Mouse (Mus musculus) neural tube, embryonic 12.5 days (tissue): ENCODE measurements around the gene Ptpru. TPM values are rescaled to one million over a fixed set of nuclear protein-coding genes. Genes with fewer than 3 reads are reported as not detected.

Experiments
- ATAC-seq: fragments of 200-750 bp; cut with Nextera tagmentation; 2 replicates; pipeline ENCODE4 v1.8.0; 2017; ENCODE audit warnings: low read depth, mild to moderate bottlenecking, moderate TSS enrichment, moderate library complexity; ENCODE audit not compliant: low FRiP score
- H3K27ac ChIP-seq: fragments of 300-500 bp; sonication (generic); 2 replicates; pipeline ENCODE4 v1.5.1; 2016
- H3K27me3 ChIP-seq: fragments of 300-500 bp; sonication (generic); replicated peaks from 2 replicates; pipeline ENCODE4 v1.6.1; 2016; ENCODE audit warnings: mild to moderate bottlenecking
- H3K36me3 ChIP-seq: fragments of 300-500 bp; sonication (generic); 2 replicates; pipeline ENCODE4 v1.6.1; 2016; ENCODE audit warnings: mild to moderate bottlenecking
- H3K4me1 ChIP-seq: fragments of 300-500 bp; sonication (generic); 2 replicates; pipeline ENCODE4 v1.6.1; 2016
- H3K4me2 ChIP-seq: fragments of 300-500 bp; sonication (generic); replicated peaks from 2 replicates; pipeline ENCODE4 v1.6.1; 2016; ENCODE audit warnings: mild to moderate bottlenecking
- H3K4me3 ChIP-seq: fragments of 300-500 bp; sonication (generic); 2 replicates; pipeline ENCODE4 v1.5.1; 2016
- H3K9ac ChIP-seq: fragments of 300-500 bp; sonication (generic); 2 replicates; pipeline ENCODE4 v1.6.1; 2016; ENCODE audit warnings: mild to moderate bottlenecking
- H3K9me3 ChIP-seq: fragments of 300-500 bp; sonication (generic); 2 replicates; pipeline ENCODE4 v1.6.1; 2016; ENCODE audit warnings: mild to moderate bottlenecking
- WGBS: fragments of 180-500 bp; shearing (Covaris S2); methylation state at CpG from one replicate; pipeline ENCODE4 v1.1.7; 2016; 5-methylcytosine and 5-hydroxymethylcytosine counted together
- polyA plus RNA-seq: library from polyadenylated mRNA; unstranded; fragments of >200 nt; fragmentation: Nextera tagmentation; extraction: Ambion mirVana; gene quantifications from 2 replicates; pipeline ENCODE4 v1.2.1, GENCODE M21; 2016

The Ptpru gene
- polyA plus RNA-seq, 1 experiment from 2014 or later = 8.7 TPM

GRCm38 (mm10) chr4:131860492-131861340 is 22.6 kb upstream of the Ptpru start:
- no peaks in the 10 kb centered on the region for H3K4me1 ChIP-seq
- no peak for ATAC-seq
- no peaks in the 10 kb centered on the region for H3K9me3 ChIP-seq
- peaks cover 11% of the 10 kb centered on the region for H3K36me3 ChIP-seq
- no peak overlapping the region for H3K27ac ChIP-seq
- WGBS = 49% methylated on average over 15 of the region's 15 CpGs
- no peak overlapping the region for H3K9ac ChIP-seq
- H3K4me3 ChIP-seq = no peak overlapping the region
- H3K4me2 ChIP-seq = no peak overlapping the region
- no peaks in the 10 kb centered on the region for H3K27me3 ChIP-seq

- Histone ChIP-seq H3K4me3 (no peak overlapping the region), H3K36me3 (0 out of 2 replicates have a peak, but pooled peaks cover 7% of the 10 kb centered on the region), H3K4me1 (peaks cover 7% of the 10 kb centered on the region), H3K4me2 (no peak overlapping the region), H3K27me3 (no peaks in the 10 kb centered on the region), H3K9ac (no peak overlapping the region), H3K27ac (no peak overlapping the region), H3K9me3 (no peaks in the 10 kb centered on the region)
- ATAC-seq = no peak
- 86% methylated on average over 5 of the region's 5 CpGs for WGBS
Observed at GRCm38 (mm10) chr4:131854950-131855349, 16.9 kb upstream of the Ptpru start.

GRCm38 (mm10) chr4:131849986-131850638 is 12.0 kb upstream of the Ptpru start:
- no peaks in the 10 kb centered on the region for H3K9me3 ChIP-seq
- no peaks in the 10 kb centered on the region for H3K27me3 ChIP-seq
- H3K9ac ChIP-seq = no peak overlapping the region
- ATAC-seq = no peak
- H3K36me3 ChIP-seq = no peaks in the 10 kb centered on the region
- H3K4me1 ChIP-seq = peaks cover 11% of the 10 kb centered on the region
- WGBS = 16% methylated on average over 5 of the region's 5 CpGs
- H3K4me3 ChIP-seq = no peak overlapping the region
- no peak overlapping the region for H3K4me2 ChIP-seq
- no peak overlapping the region for H3K27ac ChIP-seq

GRCm38 (mm10) chr4:131848082-131848481 is 10.0 kb upstream of the Ptpru start:
- Histone ChIP-seq H3K9ac (no peak overlapping the region), H3K27ac (no peak overlapping the region), H3K27me3 (no peaks in the 10 kb centered on the region), H3K9me3 (no peaks in the 10 kb centered on the region), H3K4me3 (no peak overlapping the region), H3K4me2 (no peak overlapping the region), H3K4me1 (peaks cover 23% of the 10 kb centered on the region), H3K36me3 (no peaks in the 10 kb centered on the region)
- ATAC-seq = no peak
- WGBS = 72% methylated on average over 6 of the region's 6 CpGs

- Histone ChIP-seq H3K4me3 (no peak overlapping the region), H3K9ac (no peak overlapping the region), H3K4me2 (no peak overlapping the region), H3K9me3 (no peaks in the 10 kb centered on the region), H3K27me3 (peaks cover 3% of the 10 kb centered on the region; the same call in 1 of the 2 replicates), H3K4me1 (peaks cover 23% of the 10 kb centered on the region), H3K27ac (no peak overlapping the region), H3K36me3 (no peaks in the 10 kb centered on the region)
- no peak for ATAC-seq
- WGBS = 84% methylated on average over 8 of the region's 8 CpGs
Observed at GRCm38 (mm10) chr4:131845991-131846778, 8.1 kb upstream of the Ptpru start.

GRCm38 (mm10) chr4:131843290-131843743 is 5.2 kb upstream of the Ptpru start, which contains the start of gene Mecr:
Gene Mecr (plus strand): TSS chr4:131843470.
- under 1% methylated on average over 37 of the region's 37 CpGs for WGBS

GRCm38 (mm10) chr4:131836891-131837491 is 1.1 kb downstream of the Ptpru start:
- peak; percentile 34; the same call in 1 of the 2 replicates for ATAC-seq
- Histone ChIP-seq H3K9ac (peak overlapping the region; percentile 70), H3K4me3 (peak overlapping the region; percentile 58), H3K4me2 (peak overlapping the region; percentile 98), H3K4me1 (peaks cover 27% of the 10 kb centered on the region), H3K9me3 (no peaks in the 10 kb centered on the region), H3K36me3 (no peaks in the 10 kb centered on the region), H3K27me3 (peaks cover 43% of the 10 kb centered on the region), H3K27ac (no peak overlapping the region)
- WGBS = under 1% methylated on average over 76 of the region's 76 CpGs

More at GRCm38 (mm10) chr4:131843290-131843743, 5.2 kb upstream of the Ptpru start, which contains the start of gene Mecr:
- peaks cover 5% of the 10 kb centered on the region for H3K27me3 ChIP-seq
- no peak within 1 kb of the TSS for H3K27ac ChIP-seq
- H3K9me3 ChIP-seq = no peaks in the 10 kb centered on the region
- H3K4me1 ChIP-seq = peaks cover 14% of the 10 kb centered on the region
- H3K36me3 ChIP-seq = no peaks in the 10 kb centered on the region
- H3K4me3 ChIP-seq = peak within 1 kb of the TSS; percentile 86
- ATAC-seq = peak; percentile 84
- peak within 1 kb of the TSS; percentile 81 for H3K9ac ChIP-seq
- H3K4me2 ChIP-seq = peak within 1 kb of the TSS; percentile 96

GRCm38 (mm10) chr4:131836351-131836881 is 1.7 kb downstream of the Ptpru start:
- H3K4me1 ChIP-seq = peaks cover 27% of the 10 kb centered on the region
- H3K27ac ChIP-seq = no peak overlapping the region
- H3K9ac ChIP-seq = peak overlapping the region; percentile 70
- peaks cover 42% of the 10 kb centered on the region for H3K27me3 ChIP-seq
- no peaks in the 10 kb centered on the region for H3K36me3 ChIP-seq
- H3K4me3 ChIP-seq = peak overlapping the region; percentile 58
- peak overlapping the region; percentile 98 for H3K4me2 ChIP-seq
- H3K9me3 ChIP-seq = no peaks in the 10 kb centered on the region
- peak; percentile 46 for ATAC-seq
- 1% methylated on average over 39 of the region's 39 CpGs for WGBS

- H3K36me3 ChIP-seq = no peaks in the 10 kb centered on the region
- no peak for ATAC-seq
- H3K4me3 ChIP-seq = no peak overlapping the region
- no peak overlapping the region for H3K4me2 ChIP-seq
- H3K27me3 ChIP-seq = peaks cover 38% of the 10 kb centered on the region
- H3K4me1 ChIP-seq = peaks cover 27% of the 10 kb centered on the region
- WGBS = 31% methylated on average over 9 of the region's 9 CpGs
- H3K27ac ChIP-seq = no peak overlapping the region
- no peaks in the 10 kb centered on the region for H3K9me3 ChIP-seq
- no peak overlapping the region for H3K9ac ChIP-seq
Observed at GRCm38 (mm10) chr4:131833971-131834609, 4.0 kb downstream of the Ptpru start.

- WGBS = 81% methylated on average over 3 of the region's 3 CpGs
Observed at GRCm38 (mm10) chr4:131832759-131833407, 5.2 kb downstream of the Ptpru start.

More at GRCm38 (mm10) chr4:131832759-131833407, 5.2 kb downstream of the Ptpru start:
- Histone ChIP-seq H3K9me3 (no peaks in the 10 kb centered on the region), H3K9ac (no peak overlapping the region), H3K27ac (no peak overlapping the region), H3K27me3 (peaks cover 36% of the 10 kb centered on the region), H3K4me3 (no peak overlapping the region), H3K36me3 (no peaks in the 10 kb centered on the region), H3K4me1 (peaks cover 23% of the 10 kb centered on the region), H3K4me2 (no peak overlapping the region)
- ATAC-seq = no peak
